Mouse (Mus musculus) bone marrow macrophage, adult 2 months (primary cell): ENCODE data around the gene Atp1a2.

Source experiments
- CTCF ChIP-seq: IDR thresholded peaks from 2 replicates; pipeline ENCODE4 v1.5.1; 2012; ENCODE audit warnings: low read depth, mild to moderate bottlenecking, low read length, moderate library complexity
- POLR2A ChIP-seq: IDR thresholded peaks from 2 replicates; pipeline ENCODE4 v1.6.1; 2012; ENCODE audit warnings: mild to moderate bottlenecking, low read depth, low read length, borderline replicate concordance

DNA sequence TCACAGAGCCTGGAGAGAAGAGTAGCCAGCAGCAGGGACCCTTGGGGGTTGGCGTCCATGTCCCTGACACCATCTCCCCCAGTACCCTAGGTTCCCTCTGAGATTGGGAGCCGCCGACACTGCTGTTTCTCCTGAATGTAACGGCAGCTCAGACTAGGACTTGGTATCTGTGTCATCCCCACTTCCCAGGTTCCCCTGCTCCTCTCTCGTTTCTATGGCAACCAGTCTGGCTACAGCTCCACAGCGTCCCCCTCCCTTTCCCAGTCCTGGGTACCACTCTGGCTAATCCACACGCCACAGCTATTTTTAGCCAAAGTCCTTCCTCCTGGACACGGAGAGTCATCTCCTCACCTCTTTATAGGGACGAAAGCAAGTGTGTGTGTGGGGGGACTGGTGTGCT lies 31.3 kb upstream of the Atp1a2 start, which contains the start of gene Kcnj9:
- TF ChIP-seq CTCF (no peak), POLR2A (no peak)
